Mouse (Mus musculus): Measurements from ENCODE around the gene Cacng1.

Gene Cacng1

DNA sequence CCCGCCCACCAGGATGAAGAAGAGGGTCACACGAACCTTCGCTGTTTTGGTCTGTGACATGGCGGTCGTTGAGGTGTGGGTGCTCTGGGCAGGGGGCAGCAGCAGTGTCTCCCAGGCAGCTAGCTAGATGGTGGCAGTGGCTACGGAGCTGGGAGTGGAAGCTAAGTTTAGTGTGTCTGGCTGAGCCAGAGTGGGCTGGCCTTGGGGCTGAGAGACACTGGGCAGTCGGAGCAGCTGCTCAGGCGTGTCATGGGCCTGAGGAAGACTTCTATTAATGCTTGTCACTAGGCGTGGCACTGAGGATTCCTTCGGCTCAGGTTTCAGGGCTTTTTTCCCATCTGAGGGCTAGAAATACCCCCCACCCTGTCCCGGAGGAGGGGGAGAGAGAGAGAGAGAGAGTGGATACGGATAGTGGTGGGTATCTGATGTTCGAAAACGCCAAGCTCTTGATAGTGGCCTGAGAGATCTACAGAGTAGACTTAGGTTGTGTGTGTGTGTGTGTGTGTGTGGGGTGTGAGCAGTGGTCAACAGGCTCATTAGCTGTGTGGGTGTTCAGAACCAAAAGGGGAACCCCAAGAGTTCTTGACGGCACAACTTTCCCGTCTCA, at the start of gene Cacng1:
Gene Cacng1 (minus strand): TSS at position 191 of the 607 bp plus-strand sequence.
- in situ Hi-C loops (cut with MboI, MseI), result loop anchor here (5.0 kb wide), 1 partner anchor 81 kb away; no protein-coding TSS in a partner anchor

DNA sequence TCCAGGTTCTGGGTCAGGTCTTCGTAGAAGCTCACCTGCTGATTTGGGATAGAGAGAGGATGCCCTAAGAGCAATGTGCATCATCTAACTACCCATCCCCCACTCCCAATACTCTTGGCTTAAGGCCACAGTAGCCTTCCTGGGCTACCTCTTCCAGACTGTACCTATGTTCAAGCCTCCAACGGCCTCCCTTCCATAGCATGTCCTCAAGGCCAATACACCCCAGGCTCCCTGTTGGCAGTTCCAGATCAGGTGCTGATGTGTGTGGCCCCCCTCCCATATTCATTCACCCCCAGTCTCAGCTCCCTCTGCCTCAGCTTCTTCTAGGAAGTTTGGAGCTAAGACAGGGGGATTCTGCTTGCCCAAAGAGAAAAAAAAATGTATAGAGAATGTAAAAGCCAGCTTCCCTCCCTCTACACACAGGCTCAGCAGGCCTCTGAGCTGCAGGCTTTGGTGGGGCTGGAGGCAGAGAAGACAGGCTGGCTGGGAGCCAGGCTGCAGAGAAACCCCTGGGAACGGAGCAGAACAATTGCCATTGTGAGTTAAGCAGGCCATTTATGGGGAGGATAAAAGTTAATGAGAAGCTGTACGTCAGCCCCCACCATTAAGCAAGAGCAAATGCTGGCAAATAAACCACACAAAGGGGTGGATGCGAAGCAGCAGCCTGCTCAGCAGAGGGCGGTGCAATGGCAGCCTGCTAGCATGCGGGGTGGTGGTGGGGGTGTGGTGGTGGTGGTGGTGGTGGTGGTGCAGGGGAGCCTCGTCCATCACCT, 46.6 kb upstream of the Cacng1 start:
- in situ Hi-C loops (cut with MboI, MseI), result no loop called here

DNA sequence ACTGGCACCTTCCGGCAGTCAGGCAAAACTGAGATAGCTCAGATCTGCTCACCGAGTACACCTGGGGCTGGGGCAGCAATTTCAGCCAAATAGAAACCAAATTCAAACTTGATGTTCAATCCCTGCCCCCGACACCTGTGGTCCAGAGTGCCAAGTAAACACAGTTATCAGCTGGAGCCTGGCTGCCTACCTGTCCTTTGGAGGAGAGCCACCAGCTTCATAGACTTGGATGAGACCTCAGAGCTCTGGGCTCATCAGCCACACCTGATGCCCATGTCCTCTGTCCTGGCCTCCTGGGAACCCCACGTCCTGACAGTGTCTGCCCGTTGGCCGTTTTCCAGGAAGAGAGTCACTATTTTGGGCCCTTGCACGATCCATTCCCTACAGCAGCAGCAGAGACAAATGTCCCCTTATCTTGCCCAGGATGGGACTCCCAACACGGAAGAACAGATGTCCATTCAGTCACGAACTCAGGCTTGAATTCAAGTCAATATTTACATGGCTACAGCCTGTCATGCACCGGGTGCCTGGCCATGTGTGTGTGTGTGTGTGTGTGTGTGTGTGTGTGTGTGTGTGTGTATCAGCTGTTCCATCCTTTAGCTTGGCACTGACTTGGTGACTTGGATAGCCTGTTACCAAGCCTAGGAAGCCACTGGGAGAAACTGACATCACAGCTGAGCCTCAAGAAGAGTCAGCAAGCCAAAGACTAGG, 45.6 kb upstream of the Cacng1 start:
- in situ Hi-C loops (cut with MboI, MseI), result no loop called here

DNA sequence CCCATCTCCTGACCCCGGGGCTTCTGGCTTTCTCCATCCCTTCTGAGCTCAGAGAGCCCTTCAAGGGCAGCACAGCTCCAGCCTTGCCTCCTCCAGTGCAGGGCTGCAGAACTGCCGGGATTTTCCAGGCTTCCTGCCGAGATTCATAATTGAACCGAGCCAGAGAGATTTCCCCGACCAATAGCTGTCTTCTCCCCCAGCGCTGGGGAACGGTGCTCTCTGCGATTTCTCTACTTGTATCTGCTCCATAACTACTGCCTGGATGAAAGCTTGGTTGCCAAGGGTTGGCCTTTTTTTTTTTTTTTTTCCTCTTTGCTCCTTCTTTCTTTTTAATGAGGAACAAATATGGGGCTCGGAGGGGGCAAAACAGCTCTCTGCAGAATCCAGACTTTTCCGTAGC, 43.7 kb upstream of the Cacng1 start:
- in situ Hi-C loops (cut with MboI, MseI), result no loop called here

DNA sequence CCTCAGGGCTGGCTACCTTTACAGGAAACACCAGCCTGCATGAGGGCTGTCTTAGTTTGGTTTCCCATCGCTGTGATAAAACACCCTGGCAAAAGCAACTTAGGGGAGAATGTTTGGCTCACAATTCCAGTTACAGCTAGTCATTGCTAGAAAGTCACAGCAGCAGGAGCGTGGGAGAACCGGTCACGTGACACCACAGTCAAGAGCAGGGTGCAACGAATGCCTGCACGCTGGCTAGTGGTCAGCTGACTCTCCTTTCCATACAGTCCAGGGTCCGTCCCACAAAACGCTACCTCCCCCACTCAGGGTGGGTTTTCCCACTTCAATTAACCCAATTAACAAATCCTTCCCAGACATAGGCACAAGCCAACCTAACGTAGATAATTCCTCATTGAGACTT, 43.2 kb upstream of the Cacng1 start:
- in situ Hi-C loops (cut with MboI, MseI), result no loop called here

DNA sequence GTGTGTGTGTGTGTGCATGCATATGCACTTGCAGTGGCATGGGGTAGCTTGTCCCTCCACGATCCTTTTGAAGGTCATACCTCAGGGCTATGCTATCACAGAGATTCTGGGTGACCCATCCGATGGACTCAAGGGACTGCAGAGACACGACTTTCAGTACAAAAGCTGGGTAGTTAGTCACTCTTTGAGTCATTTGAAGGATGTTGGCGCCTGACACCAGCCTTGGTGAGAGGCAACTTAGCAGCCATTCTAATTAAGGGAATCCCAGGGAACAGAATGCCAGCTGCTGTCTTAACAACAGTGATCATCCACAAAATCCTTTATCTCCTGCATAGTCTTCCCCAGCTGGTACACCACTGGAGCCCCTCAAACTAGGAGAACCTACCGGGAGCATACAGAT, 32.8 kb upstream of the Cacng1 start:
- in situ Hi-C loops (cut with MboI, MseI), result no loop called here

DNA sequence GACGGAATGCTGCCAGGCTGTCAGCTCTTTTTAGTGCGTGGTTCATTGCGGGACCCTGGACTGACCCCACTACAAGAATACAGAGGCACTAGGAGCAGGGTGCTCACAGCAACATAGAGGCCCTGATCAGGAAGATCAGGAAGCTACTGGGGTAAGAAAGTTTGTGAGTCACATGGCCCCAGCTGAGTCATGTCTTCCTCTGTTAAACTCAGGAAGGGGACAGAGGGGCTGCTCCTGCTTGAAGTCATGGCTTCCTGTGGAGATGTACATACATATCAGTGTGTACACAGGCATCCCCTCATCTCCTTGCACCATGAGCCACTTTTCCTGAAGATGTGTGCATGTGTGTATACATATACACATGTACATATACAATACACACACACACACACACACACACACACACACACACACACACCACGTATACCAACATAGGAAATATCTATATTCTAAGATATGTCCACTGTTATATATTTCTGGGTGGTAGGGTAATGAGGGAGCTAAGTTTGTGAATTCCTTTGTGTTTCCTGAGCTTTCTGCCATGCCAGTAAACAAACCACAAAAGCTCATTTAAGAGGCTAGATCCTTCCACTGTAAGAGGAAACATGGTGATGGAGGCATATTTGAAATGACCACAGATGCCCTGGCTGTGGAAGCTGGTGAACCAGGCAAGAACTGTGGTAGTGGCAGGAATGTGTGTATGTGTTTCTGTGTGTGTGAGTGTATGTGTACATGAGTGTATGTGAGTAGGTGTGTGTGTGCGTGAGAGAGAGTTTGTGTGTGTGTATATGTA, 32.1 kb upstream of the Cacng1 start:
- in situ Hi-C loops (cut with MboI, MseI), result no loop called here

DNA sequence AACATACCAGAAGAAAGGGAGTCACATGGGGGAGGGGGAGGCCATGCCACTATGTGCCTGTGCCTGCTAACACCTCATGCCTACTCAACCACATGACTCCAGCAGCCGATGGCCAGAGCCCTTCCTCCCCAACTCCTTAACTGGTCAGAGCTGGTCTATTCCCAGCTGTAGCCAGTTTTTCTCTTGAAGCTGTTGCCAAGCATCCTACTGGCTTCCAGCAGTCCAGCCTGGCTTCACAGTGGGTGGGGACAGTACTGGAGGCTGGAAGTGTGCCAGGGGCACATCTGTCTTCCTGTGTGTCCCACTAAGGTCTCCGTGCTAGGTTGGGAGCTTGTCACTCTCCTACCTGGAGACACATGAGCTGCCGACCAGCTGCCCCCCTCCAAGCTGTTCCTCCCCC, 26.8 kb upstream of the Cacng1 start:
- in situ Hi-C loops (cut with MboI, MseI), result no loop called here

DNA sequence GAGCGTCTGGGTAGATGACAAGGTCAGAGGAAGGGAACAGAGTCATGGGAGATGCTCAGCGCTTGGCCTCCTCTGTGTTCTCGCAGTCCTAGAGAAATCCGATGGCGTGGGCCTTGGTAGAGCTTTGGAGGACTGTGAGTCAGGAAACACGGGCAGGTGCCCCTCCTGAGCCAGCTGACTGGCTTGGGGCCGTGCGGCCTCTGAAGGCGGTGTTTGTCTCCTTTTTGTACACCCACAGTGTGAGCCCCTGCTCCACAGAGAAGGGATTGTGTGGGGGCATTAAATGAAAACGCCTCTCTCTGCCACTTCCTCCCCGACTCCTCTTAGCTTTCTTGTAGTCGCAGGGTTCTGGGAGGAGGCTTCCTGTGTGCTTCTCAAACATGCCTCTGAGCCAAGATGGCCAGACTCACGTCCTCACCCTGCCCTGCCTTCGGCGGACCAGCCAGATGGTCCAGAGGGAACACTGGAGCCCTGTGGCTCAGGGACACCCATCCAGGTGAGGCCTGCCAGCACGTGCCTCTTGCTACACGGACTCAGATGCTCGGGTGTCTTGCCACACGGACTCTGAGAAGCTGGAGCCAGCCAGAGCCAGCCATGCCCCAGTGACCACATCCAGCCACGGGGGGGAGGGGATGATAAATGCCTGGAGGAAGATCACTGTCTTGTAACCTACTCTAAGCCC, 22.2 kb upstream of the Cacng1 start:
- in situ Hi-C loops (cut with MboI, MseI), result no loop called here

DNA sequence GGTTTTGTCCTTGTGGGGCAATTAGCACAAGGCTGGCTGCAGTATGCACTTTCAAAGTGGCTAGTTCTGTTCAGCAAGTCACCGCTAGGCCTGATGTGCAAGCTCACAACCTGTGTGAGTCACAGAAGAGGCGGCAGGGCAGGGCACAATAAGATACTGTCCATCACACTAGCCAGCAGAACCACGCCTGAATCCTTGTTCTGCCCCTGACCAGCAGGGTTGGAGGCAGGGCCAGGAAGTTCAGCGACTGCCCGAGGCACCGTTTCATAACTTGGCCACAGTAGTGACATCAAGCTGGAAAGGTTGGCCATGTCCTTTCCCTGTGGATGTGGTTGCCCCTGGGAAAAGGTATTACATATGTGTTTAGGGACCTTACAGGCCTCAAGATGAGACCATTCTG, 21.6 kb upstream of the Cacng1 start:
- in situ Hi-C loops (cut with MboI, MseI), result no loop called here

DNA sequence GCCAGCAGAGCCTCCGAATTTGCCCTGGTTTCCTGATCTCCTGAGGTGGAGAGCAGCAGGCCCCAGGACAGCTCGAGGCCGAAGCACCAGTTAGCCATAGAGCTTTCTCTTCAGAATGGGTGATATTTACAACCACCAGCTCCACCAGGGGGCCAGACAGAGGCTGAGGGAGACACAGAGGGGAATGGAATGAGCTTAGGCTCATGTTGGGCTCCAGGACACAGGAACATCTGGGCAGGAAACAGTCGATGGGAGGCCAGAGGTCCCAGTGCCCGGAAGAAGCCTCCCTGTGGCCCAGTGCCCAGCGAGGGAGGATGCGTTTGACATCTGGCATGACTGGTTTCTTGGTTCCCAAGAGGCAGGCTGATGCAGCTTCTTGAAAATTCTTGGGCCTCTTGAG, 17.8 kb upstream of the Cacng1 start:
- in situ Hi-C loops (cut with MboI, MseI), result no loop called here

DNA sequence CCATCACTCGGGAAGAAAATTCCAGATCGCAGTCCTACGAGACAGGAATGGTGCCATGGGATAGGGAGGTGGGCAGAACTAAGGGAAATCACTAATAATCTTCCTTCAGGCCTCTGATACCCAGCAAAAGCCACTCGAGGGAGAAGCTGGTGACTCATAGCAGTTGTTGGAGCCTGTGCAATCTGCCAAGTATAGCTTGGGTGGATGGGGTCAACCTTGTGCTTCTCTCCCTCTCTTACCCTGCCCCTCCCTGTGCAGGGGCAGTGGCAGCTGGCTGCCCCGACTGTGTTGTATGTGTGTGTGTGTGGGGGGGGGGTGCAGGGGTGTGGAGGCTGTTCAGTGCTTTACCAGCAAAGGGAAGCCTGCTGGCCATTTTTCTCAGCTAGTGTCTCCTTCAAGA, 15.2 kb upstream of the Cacng1 start:
- in situ Hi-C loops (cut with MboI, MseI), result no loop called here

DNA sequence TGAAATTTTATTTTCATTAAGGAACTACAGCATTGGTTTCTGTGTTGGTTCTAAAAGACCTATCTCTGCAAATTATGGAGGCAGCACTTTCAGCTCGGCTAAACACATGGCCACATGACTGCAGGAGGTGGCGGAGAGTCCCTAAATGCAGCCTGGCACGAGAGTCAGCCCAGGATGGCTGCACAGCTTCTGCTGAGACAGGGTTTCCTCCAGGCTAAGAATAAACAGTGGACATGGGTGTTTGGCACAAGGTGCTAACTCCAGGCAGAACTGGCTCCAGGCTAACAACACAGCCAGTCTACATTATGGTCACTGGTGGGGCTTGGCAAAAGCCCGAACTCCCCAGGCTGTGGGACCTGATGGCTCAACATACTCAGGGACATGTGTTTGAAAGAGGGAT, 14.6 kb upstream of the Cacng1 start:
- in situ Hi-C loops (cut with MboI, MseI), result no loop called here

DNA sequence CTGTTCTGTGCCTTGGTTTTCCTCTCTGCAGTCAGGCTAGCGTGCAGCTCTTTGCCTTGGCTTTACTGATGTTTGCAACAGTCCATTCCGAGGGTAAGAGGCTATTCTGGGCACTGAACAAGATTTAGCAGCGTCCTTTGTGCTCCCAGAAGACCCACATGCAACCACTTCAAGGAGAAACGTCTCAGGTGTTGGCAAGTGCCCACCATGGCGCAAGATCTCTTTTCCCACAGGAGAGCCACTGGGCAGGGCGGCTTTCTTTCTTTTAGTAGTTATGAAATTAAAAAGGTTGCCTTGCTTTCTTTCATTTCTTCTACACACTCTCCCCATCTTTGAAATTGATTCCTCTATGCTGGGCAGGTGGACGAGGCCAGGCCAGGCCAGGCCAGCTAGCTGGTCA, 12.8 kb upstream of the Cacng1 start:
- in situ Hi-C loops (cut with MboI, MseI), result no loop called here

DNA sequence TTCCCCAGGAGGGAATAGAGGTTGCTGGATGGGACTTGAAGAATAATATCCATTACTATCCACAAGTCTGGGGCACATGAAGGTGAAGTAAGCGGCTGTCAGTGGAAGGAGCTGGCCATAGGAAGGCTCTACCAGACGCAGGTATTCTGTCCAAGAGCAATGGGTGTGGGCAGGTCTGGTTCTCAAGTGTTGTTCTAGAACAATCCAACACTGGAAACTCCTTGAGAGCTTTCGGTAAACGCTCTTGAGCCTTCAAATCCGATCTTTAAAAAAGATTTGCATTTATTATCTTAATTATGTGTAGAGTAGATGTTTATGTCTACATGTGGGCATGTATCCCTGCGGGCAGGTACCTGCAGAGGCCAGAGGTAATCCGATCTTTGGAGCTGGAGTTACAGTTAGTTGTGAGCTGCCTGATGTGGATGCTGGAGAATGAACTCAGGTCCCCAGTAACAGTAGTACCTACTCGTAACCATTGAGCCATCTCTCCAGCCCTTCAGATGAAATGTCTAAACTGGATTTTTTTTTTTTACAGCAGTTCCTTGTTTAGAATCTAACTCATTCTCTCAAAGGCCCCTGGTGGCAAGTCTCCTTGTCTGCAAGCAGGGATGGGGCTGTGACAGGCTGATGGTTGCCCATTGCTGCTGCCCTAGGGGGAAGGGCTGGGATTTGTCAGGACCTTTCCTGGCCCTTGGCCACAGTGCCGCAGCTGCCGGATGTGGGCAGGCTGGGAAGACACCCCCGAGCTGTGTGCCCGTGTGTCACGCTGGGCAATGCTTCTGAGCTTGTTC, 11.9 kb upstream of the Cacng1 start:
- in situ Hi-C loops (cut with MboI, MseI), result no loop called here

DNA sequence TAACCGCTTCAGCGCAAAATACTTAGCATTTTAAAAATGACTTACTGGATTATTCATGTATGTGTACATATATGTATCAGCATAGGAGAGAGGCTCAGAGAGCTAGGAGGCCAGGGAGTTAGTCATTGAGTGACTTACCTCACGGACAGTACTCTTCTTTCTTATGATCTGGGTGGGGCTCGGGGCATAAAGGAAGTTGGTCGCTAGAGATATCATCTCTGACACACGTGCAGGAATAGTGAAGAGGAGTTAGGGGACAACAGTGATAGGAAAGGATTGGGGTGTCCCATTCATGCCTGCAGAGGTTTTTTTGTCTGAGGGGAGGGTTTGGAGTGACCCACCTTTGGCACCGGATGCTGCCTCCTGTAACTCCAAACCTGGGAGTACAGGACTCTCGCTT, 8.3 kb upstream of the Cacng1 start:
- in situ Hi-C loops (cut with MboI, MseI), result no loop called here

DNA sequence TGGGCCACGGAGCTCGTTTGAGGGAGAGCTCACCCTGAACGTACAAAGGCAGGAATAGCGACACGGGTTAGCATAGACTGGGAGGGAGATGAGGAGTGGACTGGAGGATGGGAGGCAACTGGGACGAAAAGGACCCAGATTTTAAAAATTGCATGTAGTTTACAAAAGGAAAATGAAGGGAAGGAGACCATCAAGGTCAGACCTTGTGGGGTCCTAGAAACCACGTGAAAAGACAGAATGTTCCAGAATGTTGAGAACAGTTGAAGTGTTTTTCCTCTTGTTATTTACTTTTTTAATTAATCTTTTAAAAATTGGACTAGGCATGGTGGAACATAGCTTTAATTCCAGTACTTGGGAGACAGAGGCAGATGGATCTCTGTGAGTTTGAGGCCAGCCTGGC, 4.7 kb upstream of the Cacng1 start:
- in situ Hi-C loops (cut with MboI, MseI), result no loop called here

DNA sequence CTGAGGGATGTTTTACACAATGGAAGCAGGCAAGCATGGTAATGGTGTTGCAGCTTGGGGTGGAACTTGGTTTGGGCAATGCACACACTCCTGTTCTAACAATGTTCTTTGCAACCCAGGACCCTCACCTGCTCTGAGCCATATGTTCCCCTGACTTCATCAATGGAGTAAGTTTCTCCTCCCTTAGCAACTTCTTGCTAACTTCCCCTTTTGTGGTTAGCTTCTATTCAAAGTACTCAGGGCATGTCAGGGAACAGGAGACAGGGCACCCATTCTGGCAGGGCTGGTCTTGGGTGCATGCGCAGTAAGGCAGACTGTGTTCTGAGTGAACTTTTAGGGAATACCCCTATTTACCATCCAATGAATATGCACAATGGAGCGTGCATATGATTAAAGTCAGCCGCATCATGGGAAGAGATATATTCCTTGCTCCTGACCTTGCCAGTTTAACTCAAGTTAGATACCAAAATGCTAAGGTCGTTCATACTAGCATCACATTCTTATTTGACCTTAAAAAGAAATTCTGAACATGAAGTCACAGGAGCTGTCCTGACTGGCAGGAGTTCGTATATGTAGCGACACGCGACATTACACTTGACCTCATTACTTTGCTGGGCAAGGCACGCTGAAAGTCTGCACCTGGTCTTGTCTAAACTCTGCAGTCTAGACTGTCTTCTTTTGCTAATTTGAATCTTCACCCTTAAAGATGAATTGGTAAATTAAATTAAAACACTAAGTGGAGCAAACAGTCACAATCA, 4.1 kb upstream of the Cacng1 start:
- in situ Hi-C loops (cut with MboI, MseI), result no loop called here

DNA sequence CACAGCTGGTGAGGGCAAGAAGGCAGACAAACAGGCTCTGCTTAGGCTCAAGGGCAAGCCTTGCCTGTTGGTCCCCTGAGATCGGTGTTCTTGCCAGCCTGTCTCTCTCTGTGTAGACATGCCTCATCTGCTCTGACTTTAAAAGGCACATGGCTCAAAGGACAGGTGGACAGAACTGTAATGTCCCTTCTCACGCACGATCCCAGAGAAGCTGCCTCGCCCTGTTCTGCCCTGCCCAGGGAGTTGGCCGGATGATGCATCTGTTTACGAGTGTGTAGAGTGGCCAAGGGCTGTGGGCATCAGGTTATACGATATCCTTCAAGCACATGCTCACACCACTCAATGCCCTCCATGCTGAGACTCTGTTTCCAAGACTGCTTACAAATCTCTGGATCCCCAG, 2.0 kb downstream of the Cacng1 start:
- in situ Hi-C loops (cut with MboI, MseI), result no loop called here

DNA sequence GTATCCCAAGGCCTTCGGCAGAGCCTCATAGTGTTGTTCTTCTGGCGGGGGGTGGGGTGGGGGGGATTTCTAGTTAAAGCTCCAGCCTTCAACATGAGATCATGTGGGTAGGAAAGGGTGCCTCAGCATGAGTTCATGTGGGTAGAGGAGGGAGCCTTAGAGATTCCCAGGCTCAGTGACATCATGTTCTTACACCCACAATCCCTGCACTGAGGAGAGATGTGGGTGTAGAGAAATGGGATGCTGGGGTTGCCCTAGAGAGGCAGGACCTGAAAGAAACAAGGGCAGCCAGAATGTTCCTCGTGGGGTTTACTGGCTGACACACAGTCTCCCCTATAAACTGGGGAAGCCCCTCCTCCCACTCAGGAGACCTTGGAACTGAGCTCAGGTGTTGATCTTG, 5.9 kb downstream of the Cacng1 start:
- in situ Hi-C loops (cut with MboI, MseI), result no loop called here
